Mouse (Mus musculus): ENCODE data around the gene Traf3ip2.

Traf3ip2 gene

GRCm38 (mm10) chr10:39600115-39600514, 12.6 kb upstream of the Traf3ip2 start:
- ATAC-seq (ENCODE audit: low TSS enrichment) = no peak

- ATAC-seq (ENCODE audit: low TSS enrichment) = no peak
Observed at GRCm38 (mm10) chr10:39601068-39601467, 11.7 kb upstream of the Traf3ip2 start.

- ATAC-seq (ENCODE audit: low TSS enrichment) = no peak
Observed at GRCm38 (mm10) chr10:39606434-39606833, 6.3 kb upstream of the Traf3ip2 start.

- ATAC-seq (ENCODE audit: low TSS enrichment) = no peak
Observed at GRCm38 (mm10) chr10:39611234-39611633, 1.5 kb upstream of the Traf3ip2 start.

- no peak for ATAC-seq (ENCODE audit: low TSS enrichment)
Observed at GRCm38 (mm10) chr10:39612131-39612530, 603 bp upstream of the Traf3ip2 start.

- peak; percentile 35; the same call in 1 of the 2 replicates for ATAC-seq (ENCODE audit: low TSS enrichment)
Observed at GRCm38 (mm10) chr10:39612989-39613831, 476 bp downstream of the Traf3ip2 start.

- no peak for ATAC-seq (ENCODE audit: low TSS enrichment)
Observed at GRCm38 (mm10) chr10:39613973-39614372, 1.2 kb downstream of the Traf3ip2 start.

- ATAC-seq (ENCODE audit: low TSS enrichment) = peak; percentile 79
Observed at GRCm38 (mm10) chr10:39614676-39615075, 1.9 kb downstream of the Traf3ip2 start.

- no peak for ATAC-seq (ENCODE audit: low TSS enrichment)
Observed at GRCm38 (mm10) chr10:39615531-39616229, 2.9 kb downstream of the Traf3ip2 start.

- no peak for ATAC-seq (ENCODE audit: low TSS enrichment)
Observed at GRCm38 (mm10) chr10:39616230-39616590, 3.5 kb downstream of the Traf3ip2 start.

- no peak for ATAC-seq (ENCODE audit: low TSS enrichment)
Observed at GRCm38 (mm10) chr10:39616626-39617025, 3.9 kb downstream of the Traf3ip2 start.

- ATAC-seq (ENCODE audit: low TSS enrichment) = no peak
Observed at GRCm38 (mm10) chr10:39618431-39618830, 5.7 kb downstream of the Traf3ip2 start.

- no peak for ATAC-seq (ENCODE audit: low TSS enrichment)
Observed at GRCm38 (mm10) chr10:39620626-39621025, 7.9 kb downstream of the Traf3ip2 start.

GRCm38 (mm10) chr10:39623806-39624205, 11.1 kb downstream of the Traf3ip2 start:
- no peak for ATAC-seq (ENCODE audit: low TSS enrichment)

- ATAC-seq (ENCODE audit: low TSS enrichment) = no peak
Observed at GRCm38 (mm10) chr10:39624837-39625625, 12.3 kb downstream of the Traf3ip2 start.

GRCm38 (mm10) chr10:39625626-39626260, 13.0 kb downstream of the Traf3ip2 start:
- no peak for ATAC-seq (ENCODE audit: low TSS enrichment)

GRCm38 (mm10) chr10:39626376-39626775, 13.6 kb downstream of the Traf3ip2 start:
- no peak for ATAC-seq (ENCODE audit: low TSS enrichment)

GRCm38 (mm10) chr10:39628799-39629517, 16.2 kb downstream of the Traf3ip2 start:
- no peak for ATAC-seq (ENCODE audit: low TSS enrichment)

GRCm38 (mm10) chr10:39629746-39630552, 17.2 kb downstream of the Traf3ip2 start:
- peak; percentile 95 for ATAC-seq (ENCODE audit: low TSS enrichment)

GRCm38 (mm10) chr10:39630811-39631210, 18.1 kb downstream of the Traf3ip2 start:
- ATAC-seq (ENCODE audit: low TSS enrichment) = no peak
